Mouse (Mus musculus): ENCODE data around the gene Lst1.

GRCm38 (mm10) chr17:35164568-35165450, 23.4 kb downstream of the Lst1 start, which contains the start of gene Prrc2a:
- TF ChIP-seq RCOR1 (conservative IDR thresholded peaks at IDR 0.05; ENCODE audit: low read depth, low read length) (no peak), POLR2A (IDR thresholded peaks at IDR 0.05; ENCODE audit: low read depth, low read length) (peak; percentile 78; the same call in 1 of the 2 replicates), NELFE (IDR thresholded peaks at IDR 0.05; ENCODE audit: low read depth, low read length) (peak; percentile 81), ZKSCAN1 (IDR thresholded peaks at IDR 0.05; ENCODE audit: borderline replicate concordance, low read depth, low read length) (no peak), ZNF384 (IDR thresholded peaks at IDR 0.05; ENCODE audit: low read depth, low read length) (peak; percentile 94)

Measured in CH12.LX (cell line).